Mouse (Mus musculus): ENCODE results near the gene Gpr1. TPM values are rescaled to one million over a fixed set of nuclear protein-coding genes. Genes with fewer than 3 reads are reported as not detected.

Gene Gpr1
- 0.06 TPM in 1 of 2 replicates, not detected in the other for polyA plus RNA-seq (2012; rRNA removed)

- TF ChIP-seq POLR2A (IDR thresholded peaks at IDR 0.05; ENCODE audit: low read depth, low read length) (no peak), CTCF (IDR thresholded peaks at IDR 0.05; ENCODE audit: extremely low read depth, insufficient read depth, insufficient read length, insufficient replicate concordance) (no peak)
- WGBS = 53% methylated on average over 3 of the region's 3 CpGs
- Histone ChIP-seq H3K36me3 (ENCODE audit: control insufficient read depth, insufficient read depth, low read length) (no peaks in the 10 kb centered on the region), H3K27ac (ENCODE audit: insufficient read depth, low read length) (no peak within 1 kb of the TSS), H3K4me3 (ENCODE audit: extremely low read depth, insufficient read depth, insufficient read length) (no peak within 1 kb of the TSS), H3K27me3 (ENCODE audit: control insufficient read depth, insufficient read depth, low read length) (no peaks in the 10 kb centered on the region), H3K4me1 (ENCODE audit: control insufficient read depth, insufficient read depth, insufficient read length) (no peaks in the 10 kb centered on the region)
- DNase-seq (ENCODE audit: low read depth in 1 of 2, low spot score in 2 of 2) = no peak
Observed at GRCm38 (mm10) chr1:63214271-63214558, at the start of gene Gpr1. Gene Gpr1 (minus strand): TSS chr1:63214543.

- Histone ChIP-seq H3K36me3 (ENCODE audit: control insufficient read depth, insufficient read depth, low read length) (no peaks in the 10 kb centered on the region), H3K27me3 (ENCODE audit: control insufficient read depth, insufficient read depth, low read length) (peaks cover 1% of the 10 kb centered on the region; the same call in 1 of the 2 replicates), H3K27ac (ENCODE audit: insufficient read depth, low read length) (no peak overlapping the region), H3K4me3 (ENCODE audit: extremely low read depth, insufficient read depth, insufficient read length) (no peak overlapping the region), H3K4me1 (ENCODE audit: control insufficient read depth, insufficient read depth, insufficient read length) (no peaks in the 10 kb centered on the region)
- no peak for TF ChIP-seq POLR2A (IDR thresholded peaks at IDR 0.05; ENCODE audit: low read depth, low read length)
- no peak for DNase-seq (ENCODE audit: low read depth in 1 of 2, low spot score in 2 of 2)
- WGBS = 48% methylated on average over 11 of the region's 11 CpGs
Observed at GRCm38 (mm10) chr1:63263671-63264070, 49.3 kb upstream of the Gpr1 start.

- WGBS = 63% methylated on average over 17 of the region's 17 CpGs
- H3K27me3 ChIP-seq (ENCODE audit: control insufficient read depth, insufficient read depth, low read length) = peaks cover 1% of the 10 kb centered on the region; the same call in 1 of the 2 replicates
- DNase-seq (ENCODE audit: low read depth in 1 of 2, low spot score in 2 of 2) = no peak
Observed at GRCm38 (mm10) chr1:63261041-63261590, 46.8 kb upstream of the Gpr1 start.

GRCm38 (mm10) chr1:63260742-63261033 lies 46.3 kb upstream of the Gpr1 start:
- no peak for DNase-seq (ENCODE audit: low read depth in 1 of 2, low spot score in 2 of 2)
- WGBS = 41% methylated on average over 5 of the region's 5 CpGs
- H3K27me3 ChIP-seq (ENCODE audit: control insufficient read depth, insufficient read depth, low read length) = peaks cover 1% of the 10 kb centered on the region; the same call in 1 of the 2 replicates
- H3K4me1 ChIP-seq (ENCODE audit: control insufficient read depth, insufficient read depth, insufficient read length) = no peaks in the 10 kb centered on the region
- H3K36me3 ChIP-seq (ENCODE audit: control insufficient read depth, insufficient read depth, low read length) = no peaks in the 10 kb centered on the region
- no peak for TF ChIP-seq CTCF (IDR thresholded peaks at IDR 0.05; ENCODE audit: extremely low read depth, insufficient read depth, insufficient read length, insufficient replicate concordance)
- TF ChIP-seq POLR2A (IDR thresholded peaks at IDR 0.05; ENCODE audit: low read depth, low read length) = no peak
- no peak overlapping the region for H3K27ac ChIP-seq (ENCODE audit: insufficient read depth, low read length)
- no peak overlapping the region for H3K4me3 ChIP-seq (ENCODE audit: extremely low read depth, insufficient read depth, insufficient read length)

More at GRCm38 (mm10) chr1:63261041-63261590, 46.8 kb upstream of the Gpr1 start:
- H3K36me3 ChIP-seq (ENCODE audit: control insufficient read depth, insufficient read depth, low read length) = no peaks in the 10 kb centered on the region
- no peak overlapping the region for H3K27ac ChIP-seq (ENCODE audit: insufficient read depth, low read length)
- TF ChIP-seq POLR2A (IDR thresholded peaks at IDR 0.05; ENCODE audit: low read depth, low read length) = no peak
- no peak for TF ChIP-seq CTCF (IDR thresholded peaks at IDR 0.05; ENCODE audit: extremely low read depth, insufficient read depth, insufficient read length, insufficient replicate concordance)
- no peaks in the 10 kb centered on the region for H3K4me1 ChIP-seq (ENCODE audit: control insufficient read depth, insufficient read depth, insufficient read length)
- H3K4me3 ChIP-seq (ENCODE audit: extremely low read depth, insufficient read depth, insufficient read length) = no peak overlapping the region

GRCm38 (mm10) chr1:63259916-63260741 lies 45.8 kb upstream of the Gpr1 start:
- no peak for TF ChIP-seq CTCF (IDR thresholded peaks at IDR 0.05; ENCODE audit: extremely low read depth, insufficient read depth, insufficient read length, insufficient replicate concordance)
- TF ChIP-seq POLR2A (IDR thresholded peaks at IDR 0.05; ENCODE audit: low read depth, low read length) = no peak
- no peaks in the 10 kb centered on the region for H3K4me1 ChIP-seq (ENCODE audit: control insufficient read depth, insufficient read depth, insufficient read length)
- no peak overlapping the region for H3K27ac ChIP-seq (ENCODE audit: insufficient read depth, low read length)
- 47% methylated on average over 17 of the region's 17 CpGs for WGBS
- DNase-seq (ENCODE audit: low read depth in 1 of 2, low spot score in 2 of 2) = no peak
- no peaks in the 10 kb centered on the region for H3K36me3 ChIP-seq (ENCODE audit: control insufficient read depth, insufficient read depth, low read length)
- no peak overlapping the region for H3K4me3 ChIP-seq (ENCODE audit: extremely low read depth, insufficient read depth, insufficient read length)
- peaks cover 1% of the 10 kb centered on the region; the same call in 1 of the 2 replicates for H3K27me3 ChIP-seq (ENCODE audit: control insufficient read depth, insufficient read depth, low read length)

- Histone ChIP-seq H3K27me3 (ENCODE audit: control insufficient read depth, insufficient read depth, low read length) (peaks cover 1% of the 10 kb centered on the region; the same call in 1 of the 2 replicates), H3K36me3 (ENCODE audit: control insufficient read depth, insufficient read depth, low read length) (no peaks in the 10 kb centered on the region), H3K4me1 (ENCODE audit: control insufficient read depth, insufficient read depth, insufficient read length) (no peaks in the 10 kb centered on the region), H3K4me3 (ENCODE audit: extremely low read depth, insufficient read depth, insufficient read length) (no peak overlapping the region), H3K27ac (ENCODE audit: insufficient read depth, low read length) (no peak overlapping the region)
- DNase-seq (ENCODE audit: low read depth in 1 of 2, low spot score in 2 of 2) = no peak
- TF ChIP-seq CTCF (IDR thresholded peaks at IDR 0.05; ENCODE audit: extremely low read depth, insufficient read depth, insufficient read length, insufficient replicate concordance) = no peak
- TF ChIP-seq POLR2A (IDR thresholded peaks at IDR 0.05; ENCODE audit: low read depth, low read length) = no peak
- WGBS = 48% methylated on average over 11 of the region's 11 CpGs
Observed at GRCm38 (mm10) chr1:63259271-63259830, 45.0 kb upstream of the Gpr1 start.

GRCm38 (mm10) chr1:63258501-63258900 lies 44.2 kb upstream of the Gpr1 start:
- H3K36me3 ChIP-seq (ENCODE audit: control insufficient read depth, insufficient read depth, low read length) = no peaks in the 10 kb centered on the region
- H3K27me3 ChIP-seq (ENCODE audit: control insufficient read depth, insufficient read depth, low read length) = peaks cover 4% of the 10 kb centered on the region; the same call in 1 of the 2 replicates
- no peaks in the 10 kb centered on the region for H3K4me1 ChIP-seq (ENCODE audit: control insufficient read depth, insufficient read depth, insufficient read length)
- no peak for DNase-seq (ENCODE audit: low read depth in 1 of 2, low spot score in 2 of 2)
- TF ChIP-seq POLR2A (IDR thresholded peaks at IDR 0.05; ENCODE audit: low read depth, low read length) = no peak
- no peak for TF ChIP-seq CTCF (IDR thresholded peaks at IDR 0.05; ENCODE audit: extremely low read depth, insufficient read depth, insufficient read length, insufficient replicate concordance)
- no peak overlapping the region for H3K4me3 ChIP-seq (ENCODE audit: extremely low read depth, insufficient read depth, insufficient read length)
- 45% methylated on average over 2 of the region's 2 CpGs for WGBS
- no peak overlapping the region for H3K27ac ChIP-seq (ENCODE audit: insufficient read depth, low read length)

Measured in spleen, adult 2 months (tissue).